Mouse (Mus musculus) lung, embryonic 14.5 days (tissue): ENCODE measurements around the gene Castor1. TPM values are rescaled to one million over a fixed set of nuclear protein-coding genes. Genes with fewer than 3 reads are reported as not detected.
A peak's percentile ranks its signal among the peaks of the same experiment; 100 is the strongest.

Experiments
- ATAC-seq: fragments of 200-750 bp; cut with Nextera tagmentation; 2 replicates; pipeline ENCODE4 v1.8.0; 2017; ENCODE audit warnings: mild to moderate bottlenecking, moderate TSS enrichment, moderate library complexity; ENCODE audit not compliant: insufficient read depth
- DNase-seq: peaks from one replicate; pipeline ENCODE4 v3.0.0-alpha.2; 2015
- H3K27ac ChIP-seq: fragments of 300-500 bp; sonication (generic); 2 replicates; pipeline ENCODE4 v1.5.1; 2014; ENCODE audit warnings: low read depth, mild to moderate bottlenecking, moderate library complexity
- H3K27me3 ChIP-seq: fragments of 300-500 bp; sonication (generic); 2 replicates; pipeline ENCODE4 v1.6.1; 2014; ENCODE audit warnings: low read length, control low read depth; ENCODE audit not compliant: insufficient read depth
- H3K36me3 ChIP-seq: fragments of 300-500 bp; sonication (generic); 2 replicates; pipeline ENCODE4 v1.6.1; 2014; ENCODE audit warnings: control low read depth; ENCODE audit not compliant: insufficient read depth
- H3K4me1 ChIP-seq: fragments of 300-500 bp; sonication (generic); 2 replicates; pipeline ENCODE4 v1.6.1; 2014; ENCODE audit warnings: antibody characterized with exemption, control low read depth; ENCODE audit not compliant: insufficient read depth
- H3K4me2 ChIP-seq: fragments of 300-500 bp; sonication (generic); 2 replicates; pipeline ENCODE4 v1.6.1; 2014; ENCODE audit warnings: mild to moderate bottlenecking
- H3K4me3 ChIP-seq: fragments of 300-500 bp; sonication (generic); 2 replicates; pipeline ENCODE4 v1.5.1; 2014; ENCODE audit warnings: low read depth, low read length
- H3K9ac ChIP-seq: fragments of 300-500 bp; sonication (generic); 2 replicates; pipeline ENCODE4 v1.6.1; 2014
- H3K9me3 ChIP-seq: fragments of 300-500 bp; sonication (generic); 2 replicates; pipeline ENCODE4 v1.6.1; 2016; ENCODE audit warnings: low read depth, low read length, control low read depth
- CTCF ChIP-seq: IDR thresholded peaks from 2 replicates; pipeline ENCODE4 v1.5.1; 2016; ENCODE audit warnings: antibody characterized with exemption, low read depth
- WGBS: fragments of 180-500 bp; shearing (Covaris S2); extraction: QIAGEN DNeasy Blood & Tissue Kit; methylation state at CpG from one replicate; pipeline ENCODE4 v1.1.7; 2014; 5-methylcytosine and 5-hydroxymethylcytosine counted together
- polyA plus RNA-seq: library from polyadenylated mRNA; unstranded; fragments of >200 nt; fragmentation: Nextera tagmentation; extraction: Ambion mirVana; gene quantifications from 2 replicates; pipeline ENCODE4 v1.2.1, GENCODE M21; 2014

The Castor1 gene
- polyA plus RNA-seq, 1 experiment from 2014 or later = 2.1 TPM

DNA sequence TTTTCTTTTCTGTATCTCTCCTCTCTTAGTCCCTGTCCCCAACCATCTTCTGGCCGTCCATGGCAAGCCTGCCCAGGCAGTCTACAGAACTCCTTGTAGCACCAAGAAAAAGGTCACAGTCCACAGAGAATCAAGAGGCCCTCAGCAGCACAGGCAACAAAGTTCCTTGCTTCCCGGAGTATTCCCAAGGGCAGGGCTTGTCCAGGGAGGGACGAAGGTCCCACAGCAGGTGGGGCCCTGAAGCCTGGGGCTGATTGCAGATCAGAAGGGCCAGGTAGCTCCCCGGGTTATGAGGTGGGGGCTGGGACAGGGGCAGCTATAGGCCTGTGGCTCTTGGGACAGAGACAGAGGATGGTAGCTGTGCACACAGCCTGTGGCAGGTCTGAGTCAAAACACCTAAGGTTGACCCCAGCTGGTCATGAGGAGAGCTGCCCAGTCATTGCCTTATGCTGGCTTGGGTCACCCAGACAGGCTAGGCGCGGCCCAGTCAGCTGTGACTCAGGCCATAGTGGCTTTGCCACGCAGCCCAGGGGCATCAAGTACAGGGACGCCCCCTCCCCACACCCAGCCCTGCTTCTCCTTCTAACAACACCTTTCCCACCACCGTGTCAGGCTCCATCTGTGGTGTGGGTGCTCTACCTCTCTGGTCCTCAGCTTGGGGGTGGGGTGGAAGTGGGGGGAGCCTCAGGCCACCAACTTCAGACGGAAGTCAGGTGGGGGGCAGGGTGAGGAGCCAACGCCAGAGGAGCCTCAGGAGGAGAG, 39.0 kb downstream of the Castor1 start, which contains the start of gene Lif:
TSS of gene Lif (plus strand) at position 712 of the 762 bp plus-strand sequence.
- Histone ChIP-seq H3K9ac (no peak within 1 kb of the TSS), H3K4me2 (no peak within 1 kb of the TSS), H3K27me3 (no peaks in the 10 kb centered on the region), H3K9me3 (no peaks in the 10 kb centered on the region), H3K4me3 (no peak within 1 kb of the TSS), H3K27ac (no peak within 1 kb of the TSS), H3K4me1 (peaks cover 13% of the 10 kb centered on the region), H3K36me3 (no peaks in the 10 kb centered on the region)
- TF ChIP-seq CTCF = no peak
- 62% methylated on average over 11 of the region's 11 CpGs for WGBS
- DNase-seq (no peak), ATAC-seq (no peak)

DNA sequence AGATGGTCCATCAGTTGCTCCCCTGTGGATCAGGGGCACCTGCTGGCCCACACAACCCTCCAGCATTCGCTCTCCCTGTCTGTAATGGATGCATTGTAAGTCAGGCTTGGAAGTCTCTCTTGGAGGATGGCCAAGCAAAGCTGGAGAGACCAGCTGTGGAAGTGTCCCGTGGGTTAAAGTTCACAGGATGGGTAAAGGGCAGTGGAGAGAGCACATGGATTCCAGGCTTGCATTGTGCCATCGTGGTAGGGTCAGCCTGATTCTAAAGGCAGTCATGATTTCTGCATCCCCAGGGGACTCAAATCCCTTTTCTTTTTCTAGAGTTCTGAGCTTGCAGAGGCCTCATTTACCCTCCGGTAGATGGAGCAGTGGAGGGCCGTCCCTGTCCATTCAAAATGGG, 39.7 kb downstream of the Castor1 start:
- WGBS = 60% methylated on average over 5 of the region's 5 CpGs
- ATAC-seq = no peak
- Histone ChIP-seq H3K27me3 (no peaks in the 10 kb centered on the region), H3K27ac (no peak overlapping the region), H3K9me3 (no peaks in the 10 kb centered on the region), H3K4me2 (no peak overlapping the region), H3K9ac (no peak overlapping the region), H3K4me3 (no peak overlapping the region), H3K4me1 (peaks cover 19% of the 10 kb centered on the region), H3K36me3 (no peaks in the 10 kb centered on the region)
- TF ChIP-seq CTCF = no peak
- DNase-seq = no peak

DNA sequence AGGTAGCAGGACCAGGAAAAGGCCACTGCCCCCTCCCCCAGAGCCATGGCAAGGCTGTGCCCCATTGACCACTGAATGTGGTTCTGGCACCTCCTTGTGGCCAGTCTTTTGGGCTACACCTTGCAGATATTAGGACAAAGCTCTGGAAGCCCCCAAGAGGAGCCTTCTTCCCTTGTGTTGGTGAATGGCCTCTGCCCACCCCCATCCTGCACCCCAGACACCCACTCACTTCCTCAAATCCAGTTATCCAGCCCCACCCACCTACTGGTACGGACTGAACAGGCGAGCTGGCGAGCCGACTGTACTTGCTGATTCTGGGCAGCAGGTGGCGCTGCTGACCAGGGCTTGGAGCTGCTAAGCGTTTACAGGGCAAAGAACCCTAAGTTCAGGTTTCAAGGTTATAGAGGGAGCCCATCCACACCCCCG, 40.6 kb downstream of the Castor1 start:
- under 1% methylated on average over 7 of the region's 7 CpGs for WGBS
- DNase-seq = peak; percentile 92
- Histone ChIP-seq H3K36me3 (no peaks in the 10 kb centered on the region), H3K4me2 (peak overlapping the region; percentile 38; the same call in 1 of the 2 replicates), H3K4me3 (no peak overlapping the region), H3K27ac (no peak overlapping the region), H3K27me3 (no peaks in the 10 kb centered on the region), H3K9ac (no peak overlapping the region), H3K9me3 (no peaks in the 10 kb centered on the region), H3K4me1 (peaks cover 19% of the 10 kb centered on the region)
- ATAC-seq = peak; percentile 22
- peak; percentile 99 for TF ChIP-seq CTCF

DNA sequence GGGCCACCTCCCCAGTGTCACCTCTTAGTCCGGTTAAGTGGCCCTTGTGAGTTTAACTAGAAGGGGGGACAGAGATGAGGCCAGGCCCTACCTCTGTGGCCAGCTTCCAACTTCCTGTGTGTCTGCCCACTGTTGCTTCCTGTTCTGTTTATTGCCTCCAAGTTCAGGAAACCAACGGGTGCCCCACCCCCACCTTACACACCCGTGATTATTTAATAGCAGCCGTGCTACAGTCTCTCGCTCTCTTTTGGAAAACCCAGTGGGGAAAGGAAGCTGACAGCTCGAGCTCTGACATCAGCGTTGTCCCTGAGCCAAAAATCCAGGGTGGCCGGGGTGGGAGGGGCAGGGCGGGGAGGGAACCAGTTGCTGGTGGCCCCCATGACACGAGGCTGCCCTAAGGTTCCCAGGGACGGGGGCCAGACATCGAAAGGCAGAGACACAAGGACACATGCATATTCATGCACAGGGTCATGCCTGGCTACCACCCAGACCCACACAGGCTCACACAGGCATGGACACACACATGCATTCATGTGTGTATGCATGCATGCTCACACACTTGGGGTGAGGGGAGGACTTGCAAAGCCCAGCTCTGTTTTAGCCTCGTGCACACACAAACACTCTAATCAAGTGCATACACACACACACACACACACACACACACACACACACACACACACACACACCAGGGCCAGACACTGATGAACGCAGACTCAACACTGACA, 42.6 kb downstream of the Castor1 start:
- Histone ChIP-seq H3K27ac (peak overlapping the region; percentile 19; the same call in 1 of the 2 replicates), H3K4me3 (0 out of 2 replicates have a peak overlapping the region, but pooled peaks have one; percentile 0), H3K9ac (no peak overlapping the region; the same call in 1 of the 2 replicates), H3K36me3 (no peaks in the 10 kb centered on the region), H3K4me2 (peak overlapping the region; percentile 44), H3K9me3 (no peaks in the 10 kb centered on the region), H3K4me1 (peaks cover 21% of the 10 kb centered on the region), H3K27me3 (peaks cover 11% of the 10 kb centered on the region)
- TF ChIP-seq CTCF = no peak
- ATAC-seq = peak; percentile 33; the same call in 1 of the 2 replicates
- 22% methylated on average over 14 of the region's 14 CpGs for WGBS
- DNase-seq = peak; percentile 82

DNA sequence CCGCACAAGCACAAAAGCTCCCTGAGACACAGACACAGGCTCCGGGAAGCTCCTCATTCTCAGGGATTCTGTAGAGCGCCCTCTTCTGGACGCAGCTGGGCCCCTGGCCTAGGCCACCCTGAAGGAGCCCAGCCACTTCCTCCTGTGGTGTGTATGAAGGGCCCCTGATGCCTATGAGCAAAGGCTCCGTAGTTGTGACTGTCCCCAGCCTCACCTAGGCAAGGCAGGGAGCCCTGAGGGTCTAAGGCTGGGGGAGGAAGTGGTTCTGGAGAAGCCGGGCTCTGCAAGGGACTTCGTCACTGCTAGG, 43.1 kb downstream of the Castor1 start:
- H3K4me2 ChIP-seq = no peak overlapping the region
- DNase-seq = peak; percentile 81
- no peak overlapping the region for H3K9ac ChIP-seq
- H3K36me3 ChIP-seq = no peaks in the 10 kb centered on the region
- no peaks in the 10 kb centered on the region for H3K9me3 ChIP-seq
- H3K27me3 ChIP-seq = peaks cover 16% of the 10 kb centered on the region
- peak; percentile 26; the same call in 1 of the 2 replicates for ATAC-seq
- no peak overlapping the region for H3K4me3 ChIP-seq
- 50% methylated on average over 7 of the region's 7 CpGs for WGBS
- TF ChIP-seq CTCF = peak; percentile 64
- H3K27ac ChIP-seq = peak overlapping the region; percentile 19; the same call in 1 of the 2 replicates
- H3K4me1 ChIP-seq = peaks cover 21% of the 10 kb centered on the region

DNA sequence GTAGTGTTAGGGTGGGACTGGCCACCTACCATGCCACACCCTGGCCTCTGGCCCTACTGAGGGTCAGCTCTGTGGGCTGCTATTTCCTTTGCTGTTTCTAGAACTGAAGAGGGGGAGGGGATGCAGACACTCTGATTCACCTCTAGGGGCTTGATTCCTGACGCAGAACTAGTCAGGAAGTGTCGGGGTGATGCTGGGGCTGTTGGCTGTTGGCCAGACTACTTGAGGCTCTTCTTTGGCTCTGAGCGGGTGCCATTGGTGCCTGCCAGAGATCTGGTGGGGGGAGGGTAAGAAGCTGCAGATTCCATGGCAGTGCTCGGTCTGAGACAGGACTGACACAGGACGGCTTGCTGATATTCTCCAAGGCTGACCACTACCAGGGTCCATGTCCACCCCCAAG, 43.9 kb downstream of the Castor1 start:
- Histone ChIP-seq H3K4me2 (no peak overlapping the region), H3K4me3 (no peak overlapping the region), H3K9me3 (no peaks in the 10 kb centered on the region), H3K4me1 (peaks cover 21% of the 10 kb centered on the region), H3K27me3 (peaks cover 23% of the 10 kb centered on the region), H3K27ac (no peak overlapping the region), H3K36me3 (no peaks in the 10 kb centered on the region), H3K9ac (no peak overlapping the region)
- TF ChIP-seq CTCF = peak; percentile 70
- peak; percentile 92 for DNase-seq
- peak; percentile 42 for ATAC-seq
- 5% methylated on average over 5 of the region's 5 CpGs for WGBS

DNA sequence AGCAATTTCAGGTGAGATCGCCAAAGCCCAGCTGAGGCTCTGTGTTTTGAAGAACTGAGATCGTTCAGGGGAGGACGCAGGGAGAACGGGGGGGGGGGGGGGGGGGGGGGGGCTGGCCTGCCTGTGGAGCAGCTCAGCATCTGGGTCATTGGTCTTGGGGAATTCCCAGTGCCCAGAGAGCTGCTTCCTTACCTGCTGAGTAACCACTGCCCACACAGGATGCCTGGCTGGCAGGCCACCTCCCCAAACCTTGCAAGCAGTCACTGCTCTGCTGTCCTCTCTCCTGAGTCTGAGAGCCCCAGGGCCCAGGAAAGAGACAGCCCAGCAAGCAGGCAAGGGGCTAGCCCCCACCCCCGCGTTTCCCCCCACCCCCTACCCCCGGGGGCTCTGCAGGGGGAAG, 44.8 kb downstream of the Castor1 start:
- Histone ChIP-seq H3K36me3 (no peaks in the 10 kb centered on the region), H3K4me2 (no peak overlapping the region), H3K4me3 (no peak overlapping the region), H3K9ac (no peak overlapping the region), H3K9me3 (no peaks in the 10 kb centered on the region), H3K27ac (no peak overlapping the region), H3K4me1 (peaks cover 21% of the 10 kb centered on the region), H3K27me3 (peaks cover 32% of the 10 kb centered on the region)
- no peak for TF ChIP-seq CTCF
- WGBS = 20% methylated on average over 7 of the region's 7 CpGs
- no peak for DNase-seq
- ATAC-seq = no peak
